Mouse (Mus musculus) gonadal fat pad, adult 2 months (tissue): Measurements from ENCODE around the gene Jak1. TPM values are rescaled to one million over a fixed set of nuclear protein-coding genes. Genes with fewer than 3 reads are reported as not detected.

Experiments used
- DNase-seq: peaks from one replicate; pipeline ENCODE4 v3.0.0-alpha.2; 2012; ENCODE audit warnings: low read depth
- polyA plus RNA-seq: library from polyadenylated mRNA; depleted of rRNA; stranded (reverse); fragments of >200 nt; gene quantifications from 2 replicates; pipeline ENCODE4 v1.2.3, GENCODE M21; 2012

The Jak1 gene
- polyA plus RNA-seq, 1 experiment, result 49.4 TPM

DNA sequence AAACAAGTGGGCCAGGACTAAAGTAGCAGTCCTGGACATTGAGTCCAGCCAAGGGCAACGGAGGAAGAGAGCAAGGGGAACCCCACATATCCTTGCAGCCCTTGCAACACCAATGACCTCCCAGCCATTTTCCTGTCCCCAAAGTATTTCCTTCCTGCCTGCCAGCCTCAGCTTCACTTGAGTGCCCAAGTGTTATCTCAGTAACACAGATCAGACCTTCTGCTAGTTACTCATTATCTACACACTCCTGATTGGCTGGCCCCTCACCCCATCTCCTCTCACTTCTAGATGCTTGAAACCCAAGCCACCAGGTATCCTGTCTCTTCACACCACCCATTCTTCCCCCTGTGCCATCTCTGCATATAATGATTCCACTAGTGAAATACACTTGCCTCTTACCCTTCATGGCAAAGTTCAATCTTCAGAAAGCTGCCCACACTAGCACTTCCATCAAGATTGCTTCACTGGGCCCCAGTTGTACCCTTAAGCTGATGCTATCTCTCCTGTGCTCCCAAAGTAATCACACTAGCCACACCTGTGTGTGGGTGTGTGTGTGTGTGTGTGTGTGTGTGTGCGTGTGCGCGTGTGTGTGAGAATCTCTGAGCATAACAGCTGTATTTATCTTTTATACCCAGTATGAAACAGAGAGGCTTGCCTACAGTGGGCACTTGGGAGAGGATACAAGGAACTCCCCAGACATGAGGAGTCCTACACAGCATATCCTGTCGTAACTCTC lies 72.7 kb downstream of the Jak1 start:
- no peak for DNase-seq

- DNase-seq, result no peak
Measured at GRCm38 (mm10) chr4:101187381-101187780, 77.7 kb downstream of the Jak1 start.

DNA sequence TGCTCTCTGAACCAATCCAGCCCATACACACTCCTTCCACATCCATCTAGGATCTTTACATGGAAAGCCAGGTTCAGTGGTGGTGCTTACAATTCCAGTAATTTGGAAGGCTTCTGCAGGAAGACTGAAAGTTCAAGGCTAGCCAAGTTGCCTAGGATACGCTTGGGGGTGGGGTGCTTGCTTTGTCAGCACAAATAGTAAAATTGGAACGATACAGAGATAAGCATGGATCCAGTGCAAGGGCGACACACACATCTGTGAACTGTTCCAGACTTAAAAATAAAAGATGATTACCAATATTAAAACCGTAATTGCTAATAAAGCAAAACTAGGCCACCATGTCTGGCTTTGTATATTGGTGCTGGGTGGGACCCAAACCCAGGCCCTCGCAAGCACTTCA lies 78.5 kb downstream of the Jak1 start:
- no peak for DNase-seq

DNA sequence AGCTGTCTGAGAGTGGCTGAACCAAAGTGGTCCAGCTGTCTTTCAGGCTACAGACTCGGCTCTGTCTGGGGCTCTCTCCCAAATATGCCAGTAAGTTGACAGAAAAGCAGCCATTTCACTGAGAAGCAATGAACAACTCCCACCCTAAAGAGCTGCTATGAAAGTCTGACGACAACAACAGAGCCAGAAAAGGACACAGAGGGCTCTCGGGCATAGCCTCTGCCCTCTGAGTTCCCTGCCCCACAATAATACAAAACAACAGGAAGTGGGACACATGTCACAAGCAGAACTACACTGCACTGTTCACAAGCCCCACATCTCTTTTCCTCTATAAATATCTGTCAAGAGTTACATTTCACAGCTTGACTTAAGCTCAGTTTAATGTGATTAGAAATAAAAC lies 79.9 kb downstream of the Jak1 start:
- no peak for DNase-seq

DNA sequence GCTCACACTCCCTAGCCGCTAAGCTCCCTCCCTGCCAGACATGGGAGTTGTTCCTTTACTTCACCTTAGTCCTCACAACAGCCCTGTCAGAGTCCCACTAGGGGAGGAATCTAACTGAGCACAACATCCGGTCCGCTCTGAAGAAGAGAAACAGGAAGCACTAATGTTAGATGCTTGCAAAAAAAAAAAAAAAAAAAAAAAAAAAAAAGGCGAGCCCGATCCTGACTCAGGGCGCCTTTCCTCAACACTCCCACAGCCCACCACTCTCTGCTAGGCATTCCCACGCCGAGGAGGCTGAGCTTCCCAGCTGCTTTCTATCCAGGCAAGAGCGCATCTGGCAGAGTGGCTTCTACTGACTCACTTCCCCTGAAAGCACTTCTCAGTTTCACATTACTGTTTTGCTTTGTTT lies 82.5 kb downstream of the Jak1 start:
- no peak for DNase-seq

DNA sequence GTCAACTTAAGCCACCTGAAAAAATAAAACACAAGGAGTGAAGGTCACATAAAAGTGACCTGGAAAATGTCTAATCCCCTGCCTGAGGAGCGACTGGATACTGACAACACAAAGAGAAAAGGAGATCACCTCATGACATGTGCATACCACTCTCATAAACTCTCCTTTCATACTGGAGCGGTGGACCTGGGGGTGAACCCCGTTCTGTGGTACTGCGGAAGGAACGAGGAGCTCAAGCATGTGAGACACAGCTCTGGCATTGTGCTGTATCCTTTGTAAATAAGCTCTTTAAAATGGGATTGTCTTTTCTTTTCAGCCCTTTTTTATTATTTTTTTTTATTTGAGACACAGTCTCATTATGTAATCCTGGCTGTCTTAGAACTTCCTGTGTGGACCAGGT lies 84.4 kb downstream of the Jak1 start:
- no peak for DNase-seq

- no peak for DNase-seq
Measured at GRCm38 (mm10) chr4:101179836-101180235, 85.2 kb downstream of the Jak1 start.

DNA sequence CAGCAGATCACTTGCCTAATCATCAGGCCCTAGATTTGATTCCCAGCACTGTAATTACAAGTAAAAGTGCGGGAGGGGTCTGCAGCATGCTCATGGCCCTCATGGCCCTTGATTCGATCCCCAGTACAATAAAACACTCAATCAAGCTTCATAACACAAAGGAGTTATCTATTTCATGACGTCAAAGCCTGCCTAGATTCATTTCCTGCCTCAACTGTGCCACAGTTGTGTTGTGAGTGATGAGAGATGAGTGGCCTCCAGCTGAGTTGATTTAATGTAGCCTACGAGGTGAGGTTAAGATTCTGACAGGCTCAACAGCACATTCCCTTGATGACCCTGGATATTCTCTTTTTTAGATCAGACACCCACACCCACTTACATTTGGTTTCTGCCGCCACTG lies 86.0 kb downstream of the Jak1 start:
- DNase-seq, result no peak

GRCm38 (mm10) chr4:101177796-101178195 lies 87.3 kb downstream of the Jak1 start:
- DNase-seq, result no peak

GRCm38 (mm10) chr4:101176123-101176522 lies 89.0 kb downstream of the Jak1 start:
- DNase-seq, result no peak

DNA sequence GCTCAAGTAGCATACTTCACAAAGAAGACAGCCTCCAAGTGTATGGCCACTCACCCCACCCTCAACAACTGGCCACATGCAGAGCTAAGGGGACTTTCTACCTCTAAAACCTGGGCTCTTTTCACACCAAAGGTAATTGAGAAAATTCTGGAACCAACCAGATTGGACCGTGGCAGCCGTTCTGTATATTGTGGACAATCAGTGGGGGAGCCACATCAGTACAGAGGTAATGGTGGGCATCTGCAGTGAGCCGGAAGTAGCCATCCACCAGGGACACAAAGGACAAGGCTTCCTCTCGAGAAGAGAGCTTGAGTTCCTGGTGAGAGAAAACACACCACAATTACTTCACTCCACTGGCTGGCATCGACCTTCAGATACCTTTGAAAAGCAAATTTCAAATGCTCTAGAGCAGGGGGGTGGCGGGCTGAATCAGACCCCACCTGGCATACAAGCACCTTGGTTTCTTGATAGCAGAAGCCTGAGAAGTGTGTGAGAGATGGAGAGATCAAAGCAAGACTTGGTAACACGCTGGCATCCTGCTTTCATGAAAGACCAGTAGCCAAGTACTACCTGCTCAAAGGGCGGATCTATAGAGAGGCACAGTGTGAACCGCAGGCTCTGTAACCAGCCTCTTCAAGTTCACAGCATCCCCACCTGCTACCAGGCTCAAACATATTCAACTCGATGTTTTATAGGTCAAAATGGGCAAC lies 90.0 kb downstream of the Jak1 start:
- DNase-seq, result no peak

DNA sequence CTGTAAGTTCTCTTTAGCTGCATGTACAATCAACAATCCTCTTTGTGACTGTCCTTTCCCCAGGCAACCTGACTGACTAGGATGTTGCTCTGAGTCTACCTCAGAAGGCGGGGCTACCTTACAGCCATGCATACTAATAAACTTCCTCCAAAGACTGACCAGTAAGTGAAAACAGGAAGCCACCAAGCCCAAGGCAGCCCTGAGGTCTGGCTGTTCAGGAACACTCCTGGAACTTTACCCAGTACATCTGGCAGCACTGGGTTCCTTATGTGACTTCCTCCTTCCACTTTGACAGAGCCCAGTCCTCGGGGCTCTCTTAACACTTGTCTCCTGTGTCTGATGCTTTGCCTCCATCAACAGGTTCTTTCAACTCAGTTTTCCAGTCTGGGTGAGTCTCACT lies 92.3 kb downstream of the Jak1 start:
- DNase-seq, result no peak

DNA sequence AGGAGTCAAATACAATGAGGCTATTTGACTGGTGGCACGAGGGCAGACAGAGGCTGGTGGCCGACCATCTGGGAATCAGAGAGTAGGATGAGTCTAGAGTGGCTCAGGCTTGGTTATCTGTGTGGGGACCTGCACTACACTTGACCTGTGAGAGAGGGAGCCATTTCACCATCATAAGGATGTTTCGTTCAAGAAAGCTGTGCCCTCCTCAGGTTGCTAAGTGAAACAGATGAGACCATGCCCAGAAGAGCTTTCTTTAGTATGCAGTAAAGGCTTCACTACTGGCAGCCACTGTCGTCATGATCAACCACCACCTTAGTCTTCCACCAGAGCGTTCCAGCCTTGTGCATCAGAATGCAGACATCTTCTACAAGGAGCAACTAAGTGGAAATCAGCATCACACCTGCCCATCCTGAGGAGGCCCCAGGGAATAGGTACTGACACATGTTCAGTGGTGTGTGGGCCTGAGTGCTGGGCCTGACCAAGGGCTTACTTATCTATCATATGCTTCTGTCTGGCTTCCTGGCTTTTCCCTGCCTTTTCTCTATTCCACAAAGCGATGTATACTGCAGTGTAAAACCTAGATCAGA lies 96.8 kb downstream of the Jak1 start:
- no peak for DNase-seq

DNA sequence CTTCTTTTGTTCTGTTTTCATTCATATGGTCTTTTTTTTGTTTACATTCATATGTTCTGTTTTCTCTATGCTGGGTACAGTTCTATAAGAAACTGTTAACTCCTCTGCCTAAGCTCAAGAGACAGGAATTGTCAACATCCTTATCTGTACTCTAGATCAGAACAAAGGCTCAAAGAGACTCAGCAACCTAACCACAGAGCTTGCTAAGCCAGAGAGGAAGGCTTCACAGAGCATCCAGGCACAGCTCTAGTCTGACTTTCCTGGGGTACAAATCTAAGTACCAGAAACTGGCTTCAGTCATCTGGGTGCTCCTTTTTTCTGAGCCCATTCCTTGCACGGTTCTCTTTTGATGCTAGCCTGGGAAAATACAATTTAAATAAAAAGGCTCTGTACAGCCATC lies 97.3 kb downstream of the Jak1 start:
- DNase-seq, result no peak

GRCm38 (mm10) chr4:101165776-101166175 lies 99.3 kb downstream of the Jak1 start:
- no peak for DNase-seq

DNA sequence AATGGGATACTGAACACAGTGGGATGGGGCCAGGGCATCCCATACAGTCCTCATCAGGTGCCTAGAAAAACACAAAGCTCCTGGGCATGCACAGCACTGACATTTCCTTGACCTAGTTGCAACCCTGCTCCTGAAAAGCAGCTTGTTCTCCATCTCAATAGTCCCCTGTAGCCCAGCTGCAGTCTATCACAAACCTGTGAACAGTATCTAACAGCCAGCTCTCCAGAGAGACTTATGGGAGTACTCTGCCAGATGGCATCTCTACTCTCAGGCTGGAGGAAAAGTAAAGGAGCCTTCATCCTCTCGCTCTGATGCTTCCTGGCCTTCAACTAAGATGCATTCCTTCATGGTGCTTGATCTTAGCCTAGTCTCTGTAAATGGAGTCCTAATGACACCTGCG lies 100.4 kb downstream of the Jak1 start:
- DNase-seq, result no peak

GRCm38 (mm10) chr4:101164189-101164588 lies 100.9 kb downstream of the Jak1 start:
- no peak for DNase-seq

GRCm38 (mm10) chr4:101160821-101161220 lies 104.3 kb downstream of the Jak1 start:
- DNase-seq, result no peak

DNA sequence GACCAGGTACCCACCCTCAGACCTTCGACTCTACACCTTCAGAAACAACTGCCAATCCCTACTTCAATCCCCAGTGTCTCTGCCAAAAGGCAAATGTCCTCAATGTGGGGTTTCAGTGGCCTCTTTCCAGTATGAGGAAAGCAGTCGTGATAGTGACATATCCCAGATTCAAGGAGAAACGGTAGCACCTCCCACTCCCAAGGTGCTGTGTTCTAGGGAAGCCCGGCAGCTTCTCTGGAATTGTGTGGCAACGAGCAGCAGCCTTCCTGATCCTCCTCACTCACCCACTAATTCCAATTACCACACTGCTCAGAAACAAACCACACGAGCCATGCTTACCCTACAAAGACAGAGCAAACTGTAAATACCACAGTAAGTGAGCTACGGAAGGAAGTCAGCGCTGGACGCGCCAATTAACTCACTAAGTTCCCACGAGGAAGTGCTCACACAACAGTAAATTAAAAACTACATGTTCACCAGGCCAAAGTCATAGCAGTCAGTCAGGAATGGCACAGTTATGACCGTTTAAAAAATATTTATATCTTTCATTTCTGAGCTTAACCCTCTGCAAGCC lies 105.8 kb downstream of the Jak1 start:
- DNase-seq, result no peak

GRCm38 (mm10) chr4:101158282-101158681 lies 106.8 kb downstream of the Jak1 start:
- no peak for DNase-seq

- no peak for DNase-seq
Measured at GRCm38 (mm10) chr4:101157476-101157875, 107.6 kb downstream of the Jak1 start.

DNA sequence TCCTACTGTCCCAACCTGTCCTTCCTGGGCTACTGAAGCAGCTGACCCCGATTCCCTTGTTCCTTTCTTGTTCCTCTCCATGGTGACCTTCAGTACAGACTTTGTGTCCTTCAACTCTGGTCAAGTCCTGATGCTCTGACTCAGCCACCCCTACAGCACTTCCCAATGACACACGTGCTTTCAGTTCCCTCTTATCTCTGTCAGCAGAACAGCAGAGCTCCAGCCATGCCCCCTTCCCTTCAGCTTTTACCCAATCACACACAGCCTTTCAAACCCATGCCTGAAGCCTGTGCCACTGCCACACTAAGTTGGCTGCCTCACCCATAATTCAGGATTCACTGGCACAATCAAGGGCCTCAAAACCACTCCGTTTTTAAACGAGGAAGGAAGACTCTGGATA lies 109.5 kb downstream of the Jak1 start:
- DNase-seq, result no peak
